Mouse (Mus musculus): ENCODE data around the gene Myom3. TPM values are rescaled to one million over a fixed set of nuclear protein-coding genes. Genes with fewer than 3 reads are reported as not detected.

Myom3 gene
- total and polyA plus RNA-seq, 2 experiments from 2014 or later: 0.60 to 1.6 TPM

- DNase-seq (ENCODE audit: low spot score): no peak
- Histone ChIP-seq H3K9ac (replicated peaks; ENCODE audit: low read length, poor library complexity, severe bottlenecking) (no peak overlapping the region), H3K4me2 (ENCODE audit: low read depth, low read length, poor library complexity, severe bottlenecking) (no peak overlapping the region), H3K9me3 (ENCODE audit: low read length) (no peaks in the 10 kb centered on the region), H3K27me3 (ENCODE audit: insufficient read depth, low read length) (no peaks in the 10 kb centered on the region), H3K27ac (ENCODE audit: low read depth, low read length) (no peak overlapping the region), H3K4me3 (ENCODE audit: low read depth, low read length) (no peak overlapping the region), H3K4me1 (ENCODE audit: insufficient read depth, low read length) (no peaks in the 10 kb centered on the region), H3K36me3 (ENCODE audit: insufficient read depth, low read length) (no peaks in the 10 kb centered on the region)
- 85% methylated on average over 18 of the region's 18 CpGs for WGBS
- ATAC-seq (ENCODE audit: low FRiP score): no peak
- no peak for TF ChIP-seq CTCF (IDR thresholded peaks at IDR 0.05)
Observed at GRCm38 (mm10) chr4:135770611-135771305, 11.2 kb downstream of the Myom3 start.

GRCm38 (mm10) chr4:135771592-135771991 is 12.1 kb downstream of the Myom3 start:
- 86% methylated on average over 6 of the region's 6 CpGs for WGBS

GRCm38 (mm10) chr4:135772671-135773070 is 13.2 kb downstream of the Myom3 start:
- Histone ChIP-seq H3K27me3 (ENCODE audit: insufficient read depth, low read length) (no peaks in the 10 kb centered on the region), H3K27ac (ENCODE audit: low read depth, low read length) (no peak overlapping the region), H3K9me3 (ENCODE audit: low read length) (no peaks in the 10 kb centered on the region), H3K4me3 (ENCODE audit: low read depth, low read length) (no peak overlapping the region), H3K4me1 (ENCODE audit: insufficient read depth, low read length) (no peaks in the 10 kb centered on the region), H3K4me2 (ENCODE audit: low read depth, low read length, poor library complexity, severe bottlenecking) (no peak overlapping the region), H3K36me3 (ENCODE audit: insufficient read depth, low read length) (no peaks in the 10 kb centered on the region), H3K9ac (replicated peaks; ENCODE audit: low read length, poor library complexity, severe bottlenecking) (no peak overlapping the region)
- no peak for DNase-seq (ENCODE audit: low spot score)
- no peak for ATAC-seq (ENCODE audit: low FRiP score)
- 67% methylated on average over 4 of the region's 4 CpGs for WGBS
- TF ChIP-seq CTCF (IDR thresholded peaks at IDR 0.05): no peak

More at GRCm38 (mm10) chr4:135771592-135771991, 12.1 kb downstream of the Myom3 start:
- Histone ChIP-seq H3K27ac (ENCODE audit: low read depth, low read length) (no peak overlapping the region), H3K4me3 (ENCODE audit: low read depth, low read length) (no peak overlapping the region), H3K9ac (replicated peaks; ENCODE audit: low read length, poor library complexity, severe bottlenecking) (no peak overlapping the region), H3K4me1 (ENCODE audit: insufficient read depth, low read length) (no peaks in the 10 kb centered on the region), H3K4me2 (ENCODE audit: low read depth, low read length, poor library complexity, severe bottlenecking) (no peak overlapping the region), H3K27me3 (ENCODE audit: insufficient read depth, low read length) (no peaks in the 10 kb centered on the region), H3K36me3 (ENCODE audit: insufficient read depth, low read length) (no peaks in the 10 kb centered on the region), H3K9me3 (ENCODE audit: low read length) (no peaks in the 10 kb centered on the region)
- no peak for TF ChIP-seq CTCF (IDR thresholded peaks at IDR 0.05)
- DNase-seq (ENCODE audit: low spot score): no peak
- no peak for ATAC-seq (ENCODE audit: low FRiP score)

GRCm38 (mm10) chr4:135774496-135774895 is 15.0 kb downstream of the Myom3 start:
- H3K4me2 ChIP-seq (ENCODE audit: low read depth, low read length, poor library complexity, severe bottlenecking): no peak overlapping the region
- no peaks in the 10 kb centered on the region for H3K9me3 ChIP-seq (ENCODE audit: low read length)
- no peak overlapping the region for H3K27ac ChIP-seq (ENCODE audit: low read depth, low read length)
- no peaks in the 10 kb centered on the region for H3K4me1 ChIP-seq (ENCODE audit: insufficient read depth, low read length)
- WGBS: 70% methylated on average over 8 of the region's 8 CpGs
- no peaks in the 10 kb centered on the region for H3K36me3 ChIP-seq (ENCODE audit: insufficient read depth, low read length)
- no peak for DNase-seq (ENCODE audit: low spot score)
- no peak overlapping the region for H3K4me3 ChIP-seq (ENCODE audit: low read depth, low read length)
- no peak overlapping the region for H3K9ac ChIP-seq (replicated peaks; ENCODE audit: low read length, poor library complexity, severe bottlenecking)
- no peak for ATAC-seq (ENCODE audit: low FRiP score)
- no peak for TF ChIP-seq CTCF (IDR thresholded peaks at IDR 0.05)
- no peaks in the 10 kb centered on the region for H3K27me3 ChIP-seq (ENCODE audit: insufficient read depth, low read length)

- Histone ChIP-seq H3K9ac (replicated peaks; ENCODE audit: low read length, poor library complexity, severe bottlenecking) (no peak overlapping the region), H3K4me2 (ENCODE audit: low read depth, low read length, poor library complexity, severe bottlenecking) (no peak overlapping the region), H3K4me3 (ENCODE audit: low read depth, low read length) (no peak overlapping the region), H3K27me3 (ENCODE audit: insufficient read depth, low read length) (no peaks in the 10 kb centered on the region), H3K9me3 (ENCODE audit: low read length) (no peaks in the 10 kb centered on the region), H3K27ac (ENCODE audit: low read depth, low read length) (no peak overlapping the region), H3K4me1 (ENCODE audit: insufficient read depth, low read length) (no peaks in the 10 kb centered on the region), H3K36me3 (ENCODE audit: insufficient read depth, low read length) (no peaks in the 10 kb centered on the region)
- DNase-seq (ENCODE audit: low spot score) (no peak), ATAC-seq (ENCODE audit: low FRiP score) (no peak)
- TF ChIP-seq CTCF (IDR thresholded peaks at IDR 0.05): no peak
- WGBS: 87% methylated on average over 4 of the region's 4 CpGs
Observed at GRCm38 (mm10) chr4:135776850-135777249, 17.3 kb downstream of the Myom3 start.

- H3K9ac ChIP-seq (replicated peaks; ENCODE audit: low read length, poor library complexity, severe bottlenecking): no peak overlapping the region
- 71% methylated on average over 9 of the region's 9 CpGs for WGBS
Observed at GRCm38 (mm10) chr4:135779661-135780060, 20.1 kb downstream of the Myom3 start.

More at GRCm38 (mm10) chr4:135779661-135780060, 20.1 kb downstream of the Myom3 start:
- DNase-seq (ENCODE audit: low spot score) (no peak), ATAC-seq (ENCODE audit: low FRiP score) (no peak)
- Histone ChIP-seq H3K4me3 (ENCODE audit: low read depth, low read length) (no peak overlapping the region), H3K4me2 (ENCODE audit: low read depth, low read length, poor library complexity, severe bottlenecking) (no peak overlapping the region), H3K4me1 (ENCODE audit: insufficient read depth, low read length) (no peaks in the 10 kb centered on the region), H3K9me3 (ENCODE audit: low read length) (no peaks in the 10 kb centered on the region), H3K27me3 (ENCODE audit: insufficient read depth, low read length) (no peaks in the 10 kb centered on the region), H3K27ac (ENCODE audit: low read depth, low read length) (no peak overlapping the region), H3K36me3 (ENCODE audit: insufficient read depth, low read length) (no peaks in the 10 kb centered on the region)
- no peak for TF ChIP-seq CTCF (IDR thresholded peaks at IDR 0.05)

All from midbrain, postnatal 0 days (tissue).